Mouse (Mus musculus): ENCODE results near the gene Rnf150. TPM values are rescaled to one million over a fixed set of nuclear protein-coding genes. Genes with fewer than 3 reads are reported as not detected.

Gene Rnf150
- total and polyA plus RNA-seq, 3 experiments, result not detected

DNA sequence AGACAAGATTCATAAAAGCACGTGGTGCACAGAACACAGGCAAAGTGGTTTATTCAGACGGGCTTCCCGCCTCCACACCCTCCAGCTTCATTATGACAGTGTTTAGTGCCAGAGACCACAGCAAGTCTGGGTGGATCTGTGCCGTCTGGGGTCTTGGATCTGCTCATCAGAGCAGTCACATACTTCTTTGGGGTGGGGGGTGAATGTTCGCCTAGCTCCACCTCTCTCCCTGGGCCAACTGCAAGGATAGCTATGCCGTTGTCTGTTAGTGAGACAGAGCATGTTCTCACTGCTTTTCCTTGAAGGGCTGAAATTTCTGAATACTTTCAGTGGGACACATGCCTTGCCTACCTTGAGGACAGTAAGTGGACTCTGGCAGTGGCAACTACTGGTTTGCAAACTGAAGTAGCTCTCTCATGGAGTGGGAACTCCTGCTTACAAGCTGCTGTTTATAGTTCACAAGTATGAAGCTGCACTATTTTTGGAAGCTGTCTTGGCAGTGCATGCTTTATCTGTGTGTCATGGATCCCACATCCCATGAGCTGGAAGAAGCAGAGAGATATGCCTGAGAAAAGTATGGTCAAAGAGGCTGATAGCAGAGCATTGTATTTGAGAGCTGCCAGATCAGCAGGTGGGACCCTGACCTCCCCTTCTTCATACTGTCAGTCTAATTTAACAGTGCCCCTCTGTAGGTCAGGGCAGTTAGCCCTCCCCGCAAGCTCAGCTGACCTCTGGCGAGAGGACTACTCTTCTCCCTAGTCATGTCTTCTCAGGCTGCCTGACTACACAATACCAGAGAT is 104.9 kb downstream of the Rnf150 start:
- Histone ChIP-seq H3K27ac (ENCODE audit: control insufficient read depth, low read depth, low read length) (no peak overlapping the region), H3K79me2 (ENCODE audit: control insufficient read depth, insufficient read depth, low read length, poor library complexity) (no peaks in the 10 kb centered on the region), H3K9ac (ENCODE audit: control insufficient read depth, low read depth, low read length, poor library complexity, severe bottlenecking) (no peak overlapping the region), H3K36me3 (ENCODE audit: control insufficient read depth in 1 of 2, insufficient read depth in 2 of 2, low read length in 2 of 2) (no peaks in the 10 kb centered on the region), H3K4me3 (ENCODE audit: control insufficient read depth in 1 of 2, insufficient read depth in 1 of 2, low read depth in 2 of 2, low read length in 2 of 2) (no peak overlapping the region), H3K4me1 (ENCODE audit: control insufficient read depth in 1 of 2, insufficient read depth in 2 of 2, low read length in 2 of 2) (no peaks in the 10 kb centered on the region), H3K9me3 (replicated peaks; ENCODE audit: insufficient read depth, low read length) (no peaks in the 10 kb centered on the region), H3K27me3 (ENCODE audit: control insufficient read depth in 1 of 2, insufficient read depth in 2 of 2, low read length in 2 of 2) (no peaks in the 10 kb centered on the region)
- no peak for DNase-seq (ENCODE audit: low read depth, low spot score)
- TF ChIP-seq CTCF (IDR thresholded peaks at IDR 0.05 in 2 of 3, conservative IDR thresholded peaks at IDR 0.05 in 1 of 3; ENCODE audit: control insufficient read depth in 1 of 3, insufficient read depth in 1 of 3, low read depth in 2 of 3, low read length in 3 of 3, poor library complexity in 1 of 3, severe bottlenecking in 1 of 3) (no peak), GATA1 (IDR thresholded peaks at IDR 0.05; ENCODE audit: low read depth, low read length) (no peak), SMC3 (IDR thresholded peaks at IDR 0.05; ENCODE audit: low read depth, low read length) (no peak)

DNA sequence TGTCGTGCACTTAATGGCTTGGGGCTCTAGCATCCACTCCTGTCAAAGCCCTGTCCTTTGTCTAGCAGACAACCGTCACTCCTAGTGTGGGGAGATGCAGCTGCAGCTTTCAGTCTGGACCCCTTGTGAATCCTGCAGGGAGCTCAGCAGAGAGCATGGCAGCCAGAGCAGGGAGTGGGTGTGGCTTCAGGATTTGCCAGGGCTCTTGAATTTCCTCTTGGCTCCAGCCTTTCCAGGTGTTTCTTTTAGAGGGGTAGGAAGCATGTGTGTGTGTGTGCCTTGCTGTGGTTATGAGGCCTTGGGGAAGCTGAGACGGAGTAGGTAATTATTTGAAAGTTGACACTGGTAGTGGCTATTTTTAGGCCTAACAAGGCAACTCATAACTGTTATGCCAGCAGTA is 106.8 kb downstream of the Rnf150 start:
- Histone ChIP-seq H3K9me3 (replicated peaks; ENCODE audit: insufficient read depth, low read length) (no peaks in the 10 kb centered on the region), H3K79me2 (ENCODE audit: control insufficient read depth, insufficient read depth, low read length, poor library complexity) (no peaks in the 10 kb centered on the region), H3K27ac (ENCODE audit: control insufficient read depth, low read depth, low read length) (no peak overlapping the region), H3K9ac (ENCODE audit: control insufficient read depth, low read depth, low read length, poor library complexity, severe bottlenecking) (no peak overlapping the region), H3K36me3 (ENCODE audit: control insufficient read depth in 1 of 2, insufficient read depth in 2 of 2, low read length in 2 of 2) (no peaks in the 10 kb centered on the region), H3K4me1 (ENCODE audit: control insufficient read depth in 1 of 2, insufficient read depth in 2 of 2, low read length in 2 of 2) (no peaks in the 10 kb centered on the region), H3K4me3 (ENCODE audit: control insufficient read depth in 1 of 2, insufficient read depth in 1 of 2, low read depth in 2 of 2, low read length in 2 of 2) (no peak overlapping the region), H3K27me3 (ENCODE audit: control insufficient read depth in 1 of 2, insufficient read depth in 2 of 2, low read length in 2 of 2) (no peaks in the 10 kb centered on the region)
- no peak for TF ChIP-seq MYB (IDR thresholded peaks at IDR 0.05; ENCODE audit: low read depth, low read length)
- TF ChIP-seq MEF2A (IDR thresholded peaks at IDR 0.05; ENCODE audit: extremely low read depth, insufficient replicate concordance, low read depth, low read length, poor library complexity, severe bottlenecking), result no peak
- no peak for DNase-seq (ENCODE audit: low read depth, low spot score)

GRCm38 (mm10) chr8:82972812-82973211 is 109.7 kb downstream of the Rnf150 start:
- Histone ChIP-seq H3K9ac (ENCODE audit: control insufficient read depth, low read depth, low read length, poor library complexity, severe bottlenecking) (no peak overlapping the region), H3K79me2 (ENCODE audit: control insufficient read depth, insufficient read depth, low read length, poor library complexity) (no peaks in the 10 kb centered on the region), H3K4me3 (ENCODE audit: control insufficient read depth in 1 of 2, insufficient read depth in 1 of 2, low read depth in 2 of 2, low read length in 2 of 2) (no peak overlapping the region), H3K36me3 (ENCODE audit: control insufficient read depth in 1 of 2, insufficient read depth in 2 of 2, low read length in 2 of 2) (no peaks in the 10 kb centered on the region), H3K4me1 (ENCODE audit: control insufficient read depth in 1 of 2, insufficient read depth in 2 of 2, low read length in 2 of 2) (no peaks in the 10 kb centered on the region), H3K27me3 (ENCODE audit: control insufficient read depth in 1 of 2, insufficient read depth in 2 of 2, low read length in 2 of 2) (no peaks in the 10 kb centered on the region), H3K9me3 (replicated peaks; ENCODE audit: insufficient read depth, low read length) (no peaks in the 10 kb centered on the region), H3K27ac (ENCODE audit: control insufficient read depth, low read depth, low read length) (no peak overlapping the region)
- DNase-seq (ENCODE audit: low read depth, low spot score), result no peak
- no peak for TF ChIP-seq CHD1 (IDR thresholded peaks at IDR 0.05; ENCODE audit: low read depth, low read length)
- TF ChIP-seq KAT2A (conservative IDR thresholded peaks at IDR 0.05; ENCODE audit: low read depth, low read length), result no peak
- no peak for TF ChIP-seq UBTF (IDR thresholded peaks at IDR 0.05; ENCODE audit: borderline replicate concordance, insufficient read depth, low read depth, low read length)
- no peak for TF ChIP-seq EP300 (IDR thresholded peaks at IDR 0.05; ENCODE audit: low read depth in 1 of 2, low read length in 2 of 2)
- TF ChIP-seq SMC3 (IDR thresholded peaks at IDR 0.05; ENCODE audit: low read depth, low read length), result no peak
- TF ChIP-seq USF1 (IDR thresholded peaks at IDR 0.05; ENCODE audit: low read depth, low read length), result no peak
- TF ChIP-seq CHD2 (IDR thresholded peaks at IDR 0.05; ENCODE audit: low read length), result no peak
- TF ChIP-seq USF2 (IDR thresholded peaks at IDR 0.05; ENCODE audit: borderline replicate concordance in 1 of 2, insufficient read depth in 1 of 2, low read depth in 1 of 2, low read length in 2 of 2), result no peak
- TF ChIP-seq ELF1 (IDR thresholded peaks at IDR 0.05; ENCODE audit: low read depth, low read length), result no peak
- TF ChIP-seq GATA1 (IDR thresholded peaks at IDR 0.05; ENCODE audit: low read depth, low read length), result no peak
- no peak for TF ChIP-seq ZMIZ1 (IDR thresholded peaks at IDR 0.05; ENCODE audit: low read depth, low read length)
- no peak for TF ChIP-seq JUND (IDR thresholded peaks at IDR 0.05; ENCODE audit: low read depth, low read length)
- TF ChIP-seq MAZ (IDR thresholded peaks at IDR 0.05; ENCODE audit: low read depth, low read length), result no peak
- no peak for TF ChIP-seq MYC (IDR thresholded peaks at IDR 0.05; ENCODE audit: low read depth, low read length)
- TF ChIP-seq POLR2AphosphoS2 (IDR thresholded peaks at IDR 0.05; ENCODE audit: low read length), result no peak
- no peak for TF ChIP-seq NRF1 (IDR thresholded peaks at IDR 0.05; ENCODE audit: insufficient read depth, low read depth, low read length, poor library complexity, severe bottlenecking)

Measured in MEL (cell line).